Mouse (Mus musculus) ES-E14 (cell line): ENCODE measurements at regions not wholly inside any gene's neighbourhood (a gene's known extent, or its start where the extent isn't known, plus 50 kb on each side); places are given as distances from the start of the nearest gene placed in this dataset.

ENCODE experiments used
- DNase-seq: peaks from one replicate; pipeline ENCODE4 v3.0.0-alpha.2; 2013; ENCODE audit warnings: low read depth, low spot score
- H3K27ac ChIP-seq: 2 replicates; pipeline ENCODE4 v1.5.1; 2012; ENCODE audit warnings: low read depth, mild to moderate bottlenecking, low read length, moderate library complexity, mixed read lengths; ENCODE audit not compliant: poor library complexity, insufficient read depth, severe bottlenecking
- H3K36me3 ChIP-seq: 2 replicates; pipeline ENCODE4 v1.6.1; 2012; ENCODE audit warnings: mild to moderate bottlenecking, low read length, moderate library complexity, mixed read lengths; ENCODE audit not compliant: control insufficient read depth, poor library complexity, insufficient read depth, severe bottlenecking
- H3K4me1 ChIP-seq, 2 experiments: fragments of 150-350 bp in 1 of 2; sonication (generic) in 1 of 2; 2 replicates each; pipeline ENCODE4 v1.6.1; 2012; ENCODE audit warnings: low read length in 2 of 2, mild to moderate bottlenecking in 1 of 2, mixed read lengths in 1 of 2; ENCODE audit not compliant: control insufficient read depth in 2 of 2, insufficient read depth in 2 of 2, poor library complexity in 1 of 2
- H3K4me3 ChIP-seq, 2 experiments: fragments of 150-350 bp in 1 of 2; sonication (generic) in 1 of 2; 2 replicates each; pipeline ENCODE4 v1.5.1; 2012; ENCODE audit warnings: low read length in 2 of 2, low read depth in 1 of 2, mild to moderate bottlenecking in 1 of 2, mixed read lengths in 1 of 2; ENCODE audit not compliant: insufficient read depth in 1 of 2, poor library complexity in 1 of 2, severe bottlenecking in 1 of 2
- H3K9ac ChIP-seq: 2 replicates; pipeline ENCODE4 v1.6.1; 2012; ENCODE audit warnings: low read depth, mild to moderate bottlenecking, low read length, mixed read lengths; ENCODE audit not compliant: poor library complexity, insufficient read depth, severe bottlenecking
- H3K9me3 ChIP-seq: fragments of 150-350 bp; sonication (generic); 2 replicates; pipeline ENCODE4 v1.6.1; 2012; ENCODE audit warnings: low read depth, mild to moderate bottlenecking, low read length; ENCODE audit not compliant: control insufficient read depth, insufficient read depth
- CHD2 ChIP-seq: IDR thresholded peaks from 2 replicates; pipeline ENCODE4 v1.6.1; 2014; ENCODE audit warnings: mild to moderate bottlenecking, low read depth, low read length, inconsistent platforms
- HCFC1 ChIP-seq: IDR thresholded peaks from 2 replicates; pipeline ENCODE4 v1.6.1; 2012; ENCODE audit warnings: low read length, inconsistent platforms, borderline replicate concordance; ENCODE audit not compliant: insufficient read depth
- MAFK ChIP-seq: IDR thresholded peaks from 2 replicates; pipeline ENCODE4 v1.6.1; 2014; ENCODE audit warnings: mild to moderate bottlenecking, low read depth, low read length, inconsistent platforms; ENCODE audit not compliant: insufficient read depth
- ZC3H11A ChIP-seq: IDR thresholded peaks from 2 replicates; pipeline ENCODE4 v1.6.1; 2012; ENCODE audit warnings: low read depth, mild to moderate bottlenecking, inconsistent platforms, low read length, borderline replicate concordance
- ZNF384 ChIP-seq: IDR thresholded peaks from 2 replicates; pipeline ENCODE4 v1.6.1; 2012; ENCODE audit warnings: low read depth, low read length, inconsistent platforms
- in situ Hi-C, 2 experiments: fragments of 600-800 bp; cut with MboI; formaldehyde crosslinking; loops; one replicate each; pipeline ENCODE4 v1.15.1; 2025; ENCODE audit warnings: low sequenced_read_pairs in 2 of 2, inconsistent platforms in 1 of 2; ENCODE audit not compliant: unreplicated experiment in 2 of 2

GRCm38 (mm10) chr6:22538254-22538653 is 182.2 kb upstream of the Fam3c start:
- TF ChIP-seq CHD2 (no peak), ZNF384 (no peak), HCFC1 (no peak), ZC3H11A (no peak), MAFK (no peak)

GRCm38 (mm10) chr6:22524384-22524783 is 168.3 kb upstream of the Fam3c start:
- in situ Hi-C loops, result no loop called here
- Histone ChIP-seq H3K36me3 (no peaks in the 10 kb centered on the region), H3K4me3 (no peak overlapping the region), H3K4me1 (no peaks in the 10 kb centered on the region), H3K9ac (no peak overlapping the region), H3K27ac (no peak overlapping the region), H3K9me3 (no peaks in the 10 kb centered on the region)
- no peak for TF ChIP-seq MAFK
- TF ChIP-seq ZNF384, result no peak
- no peak for TF ChIP-seq ZC3H11A
- TF ChIP-seq CHD2, result no peak
- no peak for TF ChIP-seq HCFC1
- no peak for DNase-seq

More at GRCm38 (mm10) chr6:22538254-22538653, 182.2 kb upstream of the Fam3c start:
- DNase-seq, result no peak
- Histone ChIP-seq H3K4me1 (no peaks in the 10 kb centered on the region), H3K36me3 (no peaks in the 10 kb centered on the region), H3K9ac (no peak overlapping the region), H3K9me3 (no peaks in the 10 kb centered on the region), H3K4me3 (no peak overlapping the region), H3K27ac (no peak overlapping the region)
- in situ Hi-C loops, result loop anchor here in 1 of 2 experiments (25.0 kb wide), 1 partner anchor 424 kb away; no protein-coding TSS in a partner anchor

GRCm38 (mm10) chr6:22523582-22524234 is 167.7 kb upstream of the Fam3c start:
- H3K27ac ChIP-seq, result no peak overlapping the region
- in situ Hi-C loops, result no loop called here
- TF ChIP-seq CHD2 (no peak), ZNF384 (no peak), ZC3H11A (no peak)
- no peak for DNase-seq
- no peak overlapping the region for H3K9ac ChIP-seq
- no peaks in the 10 kb centered on the region for H3K9me3 ChIP-seq
- no peaks in the 10 kb centered on the region for H3K36me3 ChIP-seq
- H3K4me1 ChIP-seq, result no peaks in the 10 kb centered on the region
- no peak overlapping the region for H3K4me3 ChIP-seq

DNA sequence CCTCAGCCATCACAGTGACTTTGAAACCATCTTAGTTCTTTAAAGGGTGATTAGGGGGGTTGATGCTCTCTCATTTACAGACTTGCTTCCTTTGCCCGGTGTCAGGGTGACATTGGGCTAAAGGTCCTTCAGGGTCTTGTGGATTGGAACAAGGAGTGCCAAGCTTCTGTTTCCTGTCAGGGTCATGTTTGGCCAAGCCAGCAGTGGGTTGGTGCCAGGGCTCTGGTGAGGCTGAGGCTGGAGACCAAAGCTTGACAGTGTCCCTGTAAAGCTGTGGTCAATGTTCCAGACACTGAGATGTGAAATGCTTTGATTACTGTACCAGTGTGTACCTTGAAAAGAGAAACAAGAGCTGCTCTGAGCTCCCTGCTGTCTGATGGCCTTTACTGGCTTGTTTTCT is 150.8 kb upstream of the Fam3c start:
- TF ChIP-seq ZC3H11A, result no peak
- TF ChIP-seq HCFC1, result no peak
- TF ChIP-seq ZNF384, result no peak
- no peak for TF ChIP-seq CHD2
- TF ChIP-seq MAFK, result no peak
- no peak overlapping the region for H3K9ac ChIP-seq
- no peaks in the 10 kb centered on the region for H3K4me1 ChIP-seq
- H3K36me3 ChIP-seq, result no peaks in the 10 kb centered on the region
- no peak for DNase-seq
- H3K9me3 ChIP-seq, result no peaks in the 10 kb centered on the region
- H3K27ac ChIP-seq, result no peak overlapping the region
- in situ Hi-C loops, result no loop called here
- no peak overlapping the region for H3K4me3 ChIP-seq
